Mouse (Mus musculus) ES-E14 (cell line): ENCODE results near the gene Dpt.

Experiments used
- CHD2 ChIP-seq: IDR thresholded peaks from 2 replicates; pipeline ENCODE4 v1.6.1; 2014; ENCODE audit warnings: mild to moderate bottlenecking, low read depth, low read length, inconsistent platforms
- HCFC1 ChIP-seq: IDR thresholded peaks from 2 replicates; pipeline ENCODE4 v1.6.1; 2012; ENCODE audit warnings: low read length, inconsistent platforms, borderline replicate concordance; ENCODE audit not compliant: insufficient read depth
- ZNF384 ChIP-seq: IDR thresholded peaks from 2 replicates; pipeline ENCODE4 v1.6.1; 2012; ENCODE audit warnings: low read depth, low read length, inconsistent platforms

- TF ChIP-seq HCFC1, result no peak
- no peak for TF ChIP-seq CHD2
- TF ChIP-seq ZNF384, result no peak
Measured at GRCm38 (mm10) chr1:164859952-164860351, 63.5 kb downstream of the Dpt start.
